Mouse (Mus musculus): Measurements from ENCODE around the gene Ttll1.
"Not testable (repeated sequence)": the region's sequence is repeated elsewhere in the genome, so short reads cannot be mapped to it uniquely, and the experiment has no call there.

Gene Ttll1

DNA sequence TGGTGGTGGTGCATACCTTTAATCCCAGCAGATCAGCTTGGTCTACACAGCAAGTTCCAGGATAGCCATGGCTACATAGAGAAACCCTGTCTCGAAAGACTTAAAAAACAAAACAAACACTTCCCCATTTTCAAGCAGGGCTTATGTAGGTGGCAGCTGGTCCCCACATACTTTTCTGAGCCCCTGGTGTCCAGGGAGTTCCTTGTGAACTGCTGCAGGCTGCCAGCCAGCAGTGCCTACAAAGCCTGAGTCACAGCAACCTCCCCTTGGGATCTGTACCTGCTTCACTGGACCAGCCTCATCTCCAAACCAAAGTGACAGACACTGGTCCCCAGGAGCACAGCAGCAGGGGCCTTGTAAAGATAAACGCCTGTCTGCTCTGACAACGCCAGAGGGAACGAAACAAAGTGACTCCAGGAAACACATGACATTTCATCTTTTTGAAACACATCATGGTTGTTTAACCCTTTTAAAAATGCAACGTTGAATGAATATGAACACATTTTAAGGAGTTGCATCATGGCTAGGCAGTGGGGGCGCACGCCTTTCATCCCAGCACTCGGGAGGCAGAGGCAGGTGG is 28.0 kb downstream of the Ttll1 start:
- no peak for DNase-seq (ENCODE audit: low read depth, low spot score)

DNA sequence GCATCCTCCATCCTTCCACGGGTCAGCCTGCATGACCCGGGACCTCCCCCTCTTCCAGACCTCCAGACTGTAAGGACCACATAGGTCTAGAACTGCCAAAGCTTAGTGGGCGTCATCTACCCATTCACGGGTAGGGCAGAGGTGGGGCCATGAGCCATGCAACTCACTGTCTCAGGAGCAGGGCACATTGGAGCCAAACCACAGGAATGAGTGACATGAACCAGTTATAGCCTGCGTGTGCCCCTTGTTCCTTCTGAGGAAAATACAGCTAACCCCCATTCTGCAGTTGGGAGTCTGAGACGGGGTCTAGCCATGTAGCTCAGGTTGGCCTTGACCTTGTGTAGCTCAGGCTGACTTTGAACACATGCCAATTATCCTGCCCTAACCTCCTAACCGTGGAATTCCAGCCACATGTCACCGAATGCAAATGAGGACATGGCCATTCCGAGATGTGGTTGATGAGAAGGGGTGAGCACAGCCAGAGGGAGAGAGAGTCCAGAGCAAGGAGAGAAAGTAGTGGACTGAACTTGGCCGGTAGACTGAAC is 29.4 kb downstream of the Ttll1 start:
- DNase-seq (ENCODE audit: low read depth, low spot score) = peak; percentile 35

DNA sequence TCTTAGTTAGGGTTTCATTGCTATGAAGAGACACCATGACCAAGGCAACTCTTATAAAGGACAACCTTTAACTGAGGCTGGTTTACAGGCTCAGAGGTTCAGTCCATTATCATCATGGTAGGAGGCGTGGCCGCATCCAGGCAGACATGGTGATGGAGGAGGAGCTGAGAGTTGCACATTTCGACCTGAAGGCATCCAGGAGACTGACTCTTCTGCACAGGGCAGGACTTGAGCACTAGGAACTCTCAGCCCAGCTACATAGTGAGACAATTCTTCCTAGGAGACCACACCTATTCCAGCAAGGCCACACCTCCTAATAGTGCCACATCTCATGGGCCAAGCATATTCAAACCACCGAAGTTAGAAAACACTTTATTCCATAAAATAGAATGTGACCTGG is 30.9 kb downstream of the Ttll1 start:
- DNase-seq (ENCODE audit: low read depth, low spot score) = peak; percentile 54

DNA sequence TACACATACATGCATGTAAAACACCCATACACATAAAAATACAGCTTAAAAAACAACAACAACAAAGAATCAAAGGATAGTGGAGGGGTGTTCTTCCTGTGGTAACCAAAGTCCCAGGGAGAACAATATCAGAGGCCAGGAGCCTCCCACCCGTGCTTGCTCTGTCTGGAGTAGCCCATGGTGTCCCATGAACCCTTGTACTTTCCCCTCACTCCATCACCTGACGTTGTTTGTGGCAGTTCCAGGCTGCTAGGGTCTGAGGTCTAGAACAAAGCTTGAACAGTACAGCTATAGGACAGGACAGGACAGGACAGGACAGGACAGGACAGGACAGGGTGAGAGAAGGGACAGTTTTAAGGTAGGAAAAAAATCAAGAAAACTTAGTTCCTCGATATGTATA is 32.6 kb downstream of the Ttll1 start:
- DNase-seq (ENCODE audit: low read depth, low spot score) = no peak

DNA sequence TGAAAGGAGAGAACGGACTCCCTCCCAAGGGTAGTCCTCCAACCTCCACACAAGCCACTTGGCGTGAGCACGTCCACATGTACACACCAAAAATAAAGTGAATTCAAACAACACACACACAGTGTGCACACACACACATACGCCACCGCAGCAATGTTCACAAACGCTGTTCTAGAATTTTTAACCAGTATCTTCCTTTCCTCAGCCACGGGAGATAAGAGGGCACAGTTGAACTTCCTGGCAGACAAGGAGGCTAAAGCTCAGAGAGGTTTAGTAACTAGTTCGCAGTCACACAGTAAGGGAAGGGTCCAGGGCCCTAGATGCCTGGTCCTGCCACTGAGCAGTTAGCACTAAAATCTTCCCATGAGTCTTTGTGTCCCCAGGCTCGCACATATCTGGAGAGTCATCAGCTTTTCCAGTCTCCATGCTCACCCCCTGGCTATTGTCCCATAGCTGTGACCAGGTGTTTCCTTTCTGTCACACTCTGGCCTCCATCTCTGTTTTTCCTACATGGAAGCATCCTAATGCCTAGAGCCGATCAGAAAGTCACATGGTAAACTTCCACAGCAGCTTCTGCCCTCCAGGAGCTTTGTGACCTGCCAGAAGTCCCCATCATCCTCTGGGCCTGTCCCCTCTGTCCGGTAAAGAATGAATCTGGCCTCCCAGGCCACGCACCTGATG is 34.0 kb downstream of the Ttll1 start:
- no peak for DNase-seq (ENCODE audit: low read depth, low spot score)

DNA sequence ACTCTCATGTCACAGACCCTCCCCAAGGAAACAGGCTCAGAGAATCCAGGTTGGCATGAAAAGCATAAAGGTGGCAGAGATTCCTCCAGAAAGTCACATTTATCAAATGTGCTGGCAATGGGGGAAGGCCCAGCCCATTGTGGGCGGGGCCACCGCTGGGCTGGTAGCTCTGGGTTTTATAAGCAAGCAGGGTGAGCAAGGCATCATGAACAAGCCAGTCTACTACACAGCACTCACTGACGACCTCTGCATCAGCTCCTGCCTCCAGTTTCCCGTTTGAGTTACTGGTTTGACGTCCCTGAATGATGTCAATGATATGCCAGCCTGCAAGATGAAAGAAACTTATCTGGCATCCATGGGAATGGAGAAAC is 36.2 kb downstream of the Ttll1 start:
- DNase-seq (ENCODE audit: low read depth, low spot score) = no peak

DNA sequence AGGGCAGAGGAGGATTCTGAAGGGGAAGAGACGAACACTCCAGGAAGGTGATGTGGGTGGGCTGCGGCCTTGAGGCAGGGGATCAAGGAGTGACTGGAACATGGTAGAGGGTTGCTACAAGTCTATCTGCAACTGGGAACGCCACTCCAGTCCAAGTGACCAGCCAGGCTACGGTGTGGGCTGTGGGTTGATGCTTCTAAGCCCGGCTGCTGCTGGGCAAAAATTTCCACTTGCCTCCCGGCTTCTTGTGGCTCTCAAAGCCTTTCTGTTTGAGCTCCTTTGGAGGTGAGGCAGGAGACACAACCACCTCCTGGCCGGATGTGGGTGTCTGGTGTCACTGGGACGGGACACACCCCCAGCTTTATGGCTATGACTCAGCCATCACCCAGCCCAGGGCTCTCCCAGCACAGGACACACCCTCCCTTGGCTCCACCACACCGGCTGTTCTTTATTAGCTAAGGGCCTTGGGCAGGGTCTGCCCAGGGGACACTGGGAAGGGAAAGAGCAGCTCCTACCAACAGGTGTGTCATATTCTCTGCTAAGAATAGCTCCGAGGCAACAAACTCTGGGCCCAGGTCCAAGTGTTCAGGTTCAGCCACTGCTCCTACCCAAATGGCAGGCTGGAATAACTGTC is 36.7 kb downstream of the Ttll1 start:
- no peak for DNase-seq (ENCODE audit: low read depth, low spot score)

DNA sequence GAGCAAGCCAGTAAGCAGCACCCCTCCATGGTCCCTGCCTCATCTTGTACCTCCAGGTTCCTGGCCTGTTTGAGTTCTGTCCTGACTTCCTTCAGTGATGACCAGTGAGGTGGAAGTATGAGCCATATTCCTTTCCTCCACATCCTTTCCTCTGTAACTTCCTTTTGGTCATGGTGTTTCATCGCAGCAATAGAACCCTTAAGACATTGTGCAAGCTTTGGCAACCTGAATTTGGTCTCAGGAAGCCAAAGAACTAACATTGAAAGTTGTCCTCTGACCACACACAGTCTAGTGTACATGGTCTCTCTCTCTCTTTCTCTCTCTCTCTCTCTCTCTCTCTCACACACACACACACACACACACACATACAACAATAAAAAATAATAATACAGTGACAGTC is 37.4 kb downstream of the Ttll1 start:
- no peak for DNase-seq (ENCODE audit: low read depth, low spot score)

DNA sequence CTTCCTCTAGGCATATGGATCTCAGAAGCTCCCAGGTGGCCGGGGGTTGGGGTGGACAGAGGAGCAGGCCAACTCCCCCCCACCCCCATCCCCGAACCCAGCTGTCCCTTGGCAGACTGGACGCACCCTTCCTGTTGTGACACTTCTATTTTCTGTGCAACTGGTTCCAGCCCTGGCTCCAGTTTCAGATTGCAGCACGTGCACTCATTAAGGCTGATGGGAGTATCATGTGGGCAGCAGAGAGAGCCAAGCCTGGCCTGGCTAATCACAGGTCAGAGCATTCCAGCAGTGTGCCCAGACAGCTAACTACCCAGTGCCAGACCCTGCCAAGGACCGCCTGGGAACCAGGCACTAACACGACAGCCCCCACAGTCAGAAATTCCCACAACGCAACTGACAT is 39.2 kb downstream of the Ttll1 start:
- DNase-seq (ENCODE audit: low read depth, low spot score) = no peak

DNA sequence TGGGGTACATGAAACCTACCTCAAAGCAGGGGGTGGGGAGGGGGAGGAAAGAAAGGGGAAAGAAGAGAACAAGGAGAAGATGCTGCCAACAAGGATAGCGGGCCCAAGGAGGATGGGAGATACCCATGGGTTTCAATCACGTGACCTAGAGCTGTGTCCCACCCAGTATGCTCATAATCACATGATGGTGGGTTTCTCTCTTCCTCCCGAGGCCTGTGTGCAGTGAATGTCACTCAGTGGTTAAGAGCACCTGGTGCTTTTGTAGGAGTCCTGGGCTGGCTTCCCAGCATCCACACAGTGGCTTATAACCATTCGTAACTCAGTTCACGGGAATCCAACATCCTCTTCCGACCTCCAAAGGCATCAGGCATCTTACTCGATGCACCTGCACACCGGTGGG is 40.2 kb downstream of the Ttll1 start:
- no peak for DNase-seq (ENCODE audit: low read depth, low spot score)

DNA sequence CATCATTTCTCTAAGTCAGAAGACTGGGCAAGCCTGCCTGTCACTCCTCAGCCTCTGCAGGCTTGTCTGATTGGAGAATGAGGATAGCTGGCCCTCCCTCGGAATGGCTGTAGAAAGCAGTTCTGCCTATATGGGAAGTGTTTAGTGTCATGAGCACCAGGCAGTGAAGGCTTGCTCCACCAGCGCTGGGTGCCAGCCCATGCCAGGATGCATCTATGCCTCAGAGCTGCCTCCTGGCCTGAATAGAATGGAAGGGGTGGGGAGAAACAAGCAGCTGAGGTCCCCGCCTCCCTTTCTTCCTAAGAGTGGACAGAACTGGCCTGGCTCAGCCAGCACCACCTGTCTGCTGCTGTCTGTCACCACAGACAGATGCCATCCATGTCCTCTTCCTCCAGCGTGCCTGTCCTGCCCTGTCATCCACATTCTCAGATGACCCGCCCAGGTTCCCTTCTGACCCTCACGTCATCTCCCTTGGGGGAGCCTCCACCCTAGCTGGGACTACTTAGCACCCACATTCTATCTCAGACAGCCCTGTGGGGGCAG is 41.3 kb downstream of the Ttll1 start:
- DNase-seq (ENCODE audit: low read depth, low spot score) = no peak

DNA sequence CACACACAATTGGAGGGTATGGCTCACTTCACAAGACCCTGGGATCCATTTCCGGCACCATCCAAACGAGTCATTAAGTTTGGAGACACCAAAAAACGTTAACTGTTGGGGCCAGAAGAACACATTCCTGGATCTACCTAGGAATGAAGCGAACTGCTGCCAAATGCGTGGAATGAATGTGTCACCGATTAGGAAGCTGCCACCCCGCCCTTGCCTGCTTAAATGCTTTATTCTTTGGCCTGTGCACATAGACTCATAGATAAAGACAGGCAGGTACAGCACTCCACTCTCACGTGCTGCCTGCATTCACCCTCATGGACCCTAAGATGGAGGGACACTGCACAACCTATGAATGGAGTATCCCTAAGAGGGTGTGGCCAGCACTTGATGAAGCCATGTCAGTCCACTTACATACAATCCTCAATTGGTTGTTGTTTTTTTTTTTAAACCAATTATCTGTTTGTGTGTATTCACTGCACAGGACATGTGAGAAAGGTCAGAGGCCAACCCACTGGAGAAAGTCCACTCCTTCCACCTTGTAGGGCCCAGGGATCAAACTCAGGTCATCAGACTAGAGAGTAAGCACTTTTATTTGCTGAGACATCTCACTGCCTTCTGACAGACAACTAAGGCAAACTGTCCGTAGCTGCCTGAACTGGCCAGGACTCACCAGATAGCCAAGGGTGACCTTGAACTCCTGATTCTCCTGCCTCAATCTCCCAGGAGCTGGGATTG is 43.3 kb downstream of the Ttll1 start:
- no peak for DNase-seq (ENCODE audit: low read depth, low spot score)

DNA sequence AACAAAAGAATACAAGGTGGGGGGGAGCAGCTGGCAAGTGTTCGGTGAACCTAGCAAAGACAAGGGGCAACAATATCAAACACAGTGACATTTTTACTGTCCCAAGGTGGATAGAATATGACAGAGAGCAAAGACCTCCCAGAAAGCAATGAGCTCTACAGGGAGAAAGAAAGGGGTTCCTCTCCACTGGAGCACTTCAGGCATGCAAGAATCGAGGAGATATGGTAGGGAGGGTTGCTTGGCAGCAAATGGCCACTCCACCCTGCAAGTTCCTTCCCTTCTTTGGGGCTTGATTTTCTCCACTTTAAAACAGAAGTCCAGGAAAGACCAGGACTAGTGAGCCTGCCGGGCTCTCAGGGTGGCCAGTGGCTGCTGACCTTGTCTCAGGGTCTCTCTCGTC is 44.4 kb downstream of the Ttll1 start:
- DNase-seq (ENCODE audit: low read depth, low spot score) = no peak

DNA sequence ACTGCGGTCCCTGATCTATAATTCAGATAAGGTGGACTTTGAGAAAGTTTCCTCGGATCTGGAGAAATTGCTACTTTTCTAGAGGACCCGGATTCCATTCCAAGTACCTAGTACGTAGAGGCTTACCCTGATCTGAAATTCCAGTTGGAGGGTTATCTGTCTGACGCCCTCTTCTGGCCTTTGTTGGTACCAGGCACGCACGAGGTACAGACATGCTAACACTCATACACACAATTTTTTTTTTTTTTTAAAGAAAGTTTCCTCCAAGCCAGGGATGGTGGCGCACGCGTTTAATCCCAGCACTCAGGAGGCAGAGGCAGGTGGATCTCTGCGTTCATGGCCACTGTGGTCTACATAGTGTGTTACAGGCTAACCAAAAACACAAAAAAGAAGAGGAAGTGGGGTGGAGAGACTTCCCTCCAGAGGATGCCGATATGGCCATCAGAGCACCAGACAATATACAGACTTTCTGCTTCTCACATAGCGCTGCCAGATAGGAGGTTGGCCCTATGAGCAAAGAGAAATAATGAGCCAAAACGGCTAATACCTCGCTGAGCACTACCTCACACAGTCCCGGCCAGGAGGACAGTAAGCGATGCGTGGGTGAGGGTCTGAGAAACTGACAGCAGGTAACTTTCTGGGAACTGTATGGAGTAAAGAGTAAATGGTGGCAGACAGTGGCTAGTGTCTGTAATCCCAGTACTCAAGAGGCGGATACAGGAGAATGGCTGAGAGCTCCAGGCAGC is 45.6 kb downstream of the Ttll1 start:
- peak; percentile 90 for DNase-seq (ENCODE audit: low read depth, low spot score)

DNA sequence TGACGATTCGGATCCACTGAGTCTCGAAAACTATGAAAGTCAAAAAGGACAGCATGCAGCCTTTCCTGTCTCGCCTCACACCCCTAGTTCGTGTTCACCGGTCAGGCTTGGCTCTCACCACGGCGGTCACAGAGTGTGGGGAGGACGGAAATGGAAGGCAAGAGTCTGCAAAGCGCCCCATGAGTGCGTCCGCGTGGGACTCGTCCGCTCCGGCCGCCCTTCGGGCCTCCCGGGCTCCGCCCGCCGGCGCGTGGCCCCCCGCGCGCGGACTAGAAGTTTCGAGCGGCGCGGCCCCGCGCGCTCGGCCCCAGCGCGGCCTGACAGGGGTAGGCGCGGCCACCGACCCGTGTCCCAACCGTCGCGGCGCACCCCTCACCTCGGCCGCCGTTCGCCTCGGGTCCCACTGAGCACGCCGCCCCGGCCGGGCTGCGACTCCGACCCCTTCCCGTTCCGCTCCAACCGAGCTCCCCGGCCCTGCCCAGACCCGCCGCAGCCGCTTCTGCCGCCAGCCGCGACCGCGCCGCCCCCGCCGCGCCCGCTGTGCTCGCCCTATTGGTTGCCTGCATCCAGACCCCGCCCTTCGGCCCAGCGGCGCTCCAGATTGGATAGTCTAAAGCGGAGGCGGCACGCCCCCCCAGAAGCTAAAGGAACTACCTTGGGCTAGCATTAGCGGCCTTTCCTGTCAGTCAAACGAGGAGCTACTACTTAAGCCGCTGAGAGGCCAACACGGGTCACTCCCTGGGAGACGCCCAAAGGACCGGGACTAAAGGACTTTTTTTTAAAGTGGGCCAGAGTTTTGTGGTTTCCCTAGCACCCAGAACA is 46.4 kb downstream of the Ttll1 start, which contains the start of gene Pacsin2:
Gene Pacsin2 (minus strand): TSS at position 524 of the 822 bp plus-strand sequence.
- peak; percentile 98 for DNase-seq (ENCODE audit: low read depth, low spot score)

DNA sequence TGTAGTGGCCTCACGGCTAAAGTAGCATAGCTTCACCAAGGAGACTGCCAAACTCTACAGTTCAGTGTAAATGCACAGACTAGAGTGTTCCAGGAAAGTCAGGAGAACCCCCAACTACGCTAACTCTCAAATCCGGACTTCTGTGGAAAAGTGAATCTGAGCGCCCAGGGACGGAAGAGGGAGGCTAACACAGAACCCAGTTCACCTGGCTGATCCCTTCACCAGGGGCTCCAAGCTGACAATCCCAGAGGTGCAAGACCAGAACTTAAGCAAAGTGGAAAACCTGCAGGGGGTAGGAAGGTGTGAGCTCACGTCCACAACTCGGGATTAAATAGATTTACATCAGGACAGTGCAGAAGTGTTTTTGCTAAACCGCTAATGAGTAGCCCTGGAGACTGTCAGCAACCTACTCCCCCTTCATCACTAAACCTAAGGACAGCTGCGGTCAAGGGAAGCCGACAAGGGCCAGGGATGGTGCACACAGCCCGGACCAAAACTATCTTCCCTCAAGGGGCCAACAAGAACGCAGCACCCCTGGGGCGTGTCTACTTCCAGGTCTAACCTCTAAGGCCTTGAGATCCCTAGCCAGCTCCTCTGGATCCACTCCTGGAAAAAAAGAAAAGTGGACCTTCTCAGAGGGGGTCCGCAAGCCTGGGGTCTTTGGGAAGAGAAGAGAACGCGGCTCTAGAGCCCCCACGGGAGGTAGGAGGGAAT is 47.2 kb downstream of the Ttll1 start:
- peak; percentile 42 for DNase-seq (ENCODE audit: low read depth, low spot score)

DNA sequence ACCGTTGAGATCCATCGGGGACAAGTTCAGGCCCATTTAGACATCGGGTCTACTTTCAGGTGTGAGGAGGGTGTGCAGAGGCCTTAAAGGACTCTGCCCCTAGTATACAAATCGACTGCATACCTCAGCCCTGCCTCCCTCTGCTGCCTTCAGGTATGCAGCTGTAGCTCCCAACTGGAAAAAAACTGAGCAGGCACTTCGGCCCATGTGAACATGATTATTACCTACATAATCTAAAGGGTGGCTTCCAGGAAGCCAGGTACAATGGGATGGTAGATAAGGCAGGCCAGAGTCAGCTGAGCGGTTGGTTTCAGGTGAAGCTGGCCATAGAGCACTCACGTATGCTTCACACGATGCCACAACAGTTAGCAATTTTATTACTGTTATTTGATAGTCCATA is 48.3 kb downstream of the Ttll1 start:
- not testable (repeated sequence) for DNase-seq (ENCODE audit: low read depth, low spot score)

DNA sequence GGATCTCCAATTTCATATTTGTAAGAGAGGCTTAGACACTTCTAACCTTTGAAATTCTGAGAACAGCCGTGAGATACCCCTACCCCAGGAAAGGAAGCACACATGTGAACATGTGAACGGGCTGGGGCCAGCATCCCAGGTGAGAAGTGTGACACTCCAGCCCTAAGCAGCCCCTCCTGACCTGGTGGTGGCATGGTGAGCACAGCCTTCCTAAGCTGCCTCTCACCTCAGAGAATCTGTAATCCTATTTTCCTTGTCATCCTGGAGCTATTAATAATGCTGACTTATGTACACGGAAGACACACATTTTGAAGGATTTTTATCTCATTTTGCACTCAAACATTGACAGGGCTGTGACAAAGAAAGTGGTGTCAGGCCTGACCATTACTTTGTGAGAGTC is 49.8 kb downstream of the Ttll1 start:
- DNase-seq (ENCODE audit: low read depth, low spot score) = no peak

DNA sequence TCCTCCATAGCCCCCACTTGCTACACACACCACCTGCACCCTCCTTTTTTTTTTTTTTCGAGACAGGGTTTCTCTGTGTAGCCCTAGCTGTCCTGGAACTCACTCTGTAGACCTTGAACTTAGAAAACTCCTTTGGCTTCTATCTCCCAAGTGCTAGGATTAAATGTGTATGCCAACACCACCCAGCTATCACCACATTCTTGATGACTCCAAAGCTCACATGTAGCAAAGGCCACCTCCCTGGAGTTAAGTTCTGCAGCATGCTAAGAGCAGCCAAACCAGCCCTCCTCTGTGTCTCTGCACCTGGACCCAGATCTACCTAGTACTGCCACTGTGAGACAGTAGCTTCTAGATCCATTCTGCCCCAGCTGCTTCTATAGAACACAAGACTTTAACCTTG is 53.2 kb downstream of the Ttll1 start:
- DNase-seq (ENCODE audit: low read depth, low spot score) = no peak

DNA sequence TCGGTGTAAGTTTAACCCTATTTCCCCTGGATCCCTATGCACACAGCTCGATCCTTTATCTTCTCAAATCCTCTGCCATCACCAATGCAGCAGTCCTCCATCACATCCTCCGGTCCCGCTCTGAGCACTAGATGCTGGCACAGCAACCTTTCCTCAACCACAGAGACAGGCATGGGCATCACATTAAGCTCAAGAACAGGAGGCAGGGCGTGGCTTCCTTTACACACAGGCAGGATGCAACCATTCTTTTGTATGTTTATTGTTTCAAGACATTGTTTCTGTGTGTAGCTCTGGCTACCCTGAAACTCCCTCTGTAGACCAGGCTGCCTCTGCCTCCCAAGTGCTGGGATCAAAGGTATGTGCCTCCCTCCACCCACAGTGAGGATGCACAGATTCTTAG is 55.1 kb downstream of the Ttll1 start:
- peak; percentile 20 for DNase-seq (ENCODE audit: low read depth, low spot score)
